Mouse (Mus musculus) CH12.LX (cell line): ENCODE data around the gene Gm2a. TPM values are rescaled to one million over a fixed set of nuclear protein-coding genes. Genes with fewer than 3 reads are reported as not detected.

Source experiments
- DNase-seq: peaks from one replicate; pipeline ENCODE4 v3.0.0-alpha.2; 2013; ENCODE audit errors: extremely low read depth
- H3K27ac ChIP-seq: 2 replicates; pipeline ENCODE4 v1.5.1; 2012; ENCODE audit warnings: low read depth, mild to moderate bottlenecking, control low read depth, moderate library complexity; ENCODE audit not compliant: insufficient read depth
- H3K27me3 ChIP-seq: replicated peaks from 2 replicates; pipeline ENCODE3; 2012; ENCODE audit warnings: inconsistent platforms
- H3K36me3 ChIP-seq, 2 experiments: replicated peaks in 1 of 2; 2 replicates each; pipeline versions ENCODE3 to v1.6.1; 2012; ENCODE audit warnings: inconsistent platforms in 1 of 2, low read length in 1 of 2, mild to moderate bottlenecking in 1 of 2, mixed read lengths in 1 of 2, moderate library complexity in 1 of 2; ENCODE audit not compliant: control insufficient read depth in 1 of 2, insufficient read depth in 1 of 2
- H3K4me1 ChIP-seq, 2 experiments: 2 replicates each; pipeline ENCODE4 v1.6.1; 2012; ENCODE audit warnings: inconsistent platforms in 1 of 2, moderate library complexity in 1 of 2; ENCODE audit not compliant: insufficient read depth in 2 of 2, control insufficient read depth in 1 of 2
- H3K4me2 ChIP-seq: 2 replicates; pipeline ENCODE4 v1.6.1; 2012; ENCODE audit warnings: low read depth, mild to moderate bottlenecking, control low read depth; ENCODE audit not compliant: poor library complexity, insufficient read depth, severe bottlenecking
- H3K4me3 ChIP-seq, 3 experiments: fragments of 150-350 bp in 1 of 3; sonication (generic) in 1 of 3; replicated peaks in 1 of 3; 2 replicates each; pipeline versions ENCODE3 to v1.5.1; 2011 to 2012; ENCODE audit warnings: low read depth in 2 of 3, low read length in 2 of 3, mild to moderate bottlenecking in 2 of 3, moderate library complexity in 2 of 3, control low read depth in 1 of 3, improper control_type of control experiment in 1 of 3, inconsistent platforms in 1 of 3, mixed read lengths in 1 of 3; ENCODE audit not compliant: poor library complexity in 1 of 3
- H3K79me2 ChIP-seq: replicated peaks from 2 replicates; pipeline ENCODE4 v1.6.1; 2012; ENCODE audit warnings: mild to moderate bottlenecking, moderate library complexity; ENCODE audit not compliant: control insufficient read depth, poor library complexity, insufficient read depth, severe bottlenecking; ENCODE audit errors: extremely low read depth
- H3K9ac ChIP-seq: 2 replicates; pipeline ENCODE4 v1.6.1; 2012; ENCODE audit warnings: low read depth, mild to moderate bottlenecking, control low read depth, moderate library complexity; ENCODE audit not compliant: insufficient read depth
- H3K9me3 ChIP-seq: replicated peaks from 2 replicates; pipeline ENCODE3; 2012; ENCODE audit warnings: low read length, inconsistent platforms, mixed read lengths
- BHLHE40 ChIP-seq: IDR thresholded peaks from 2 replicates; pipeline ENCODE4 v1.6.1; 2011; ENCODE audit warnings: mild to moderate bottlenecking, low read depth, low read length, improper control_type of control experiment
- CHD1 ChIP-seq: IDR thresholded peaks from 2 replicates; pipeline ENCODE4 v1.6.1; 2012; ENCODE audit warnings: low read depth, low read length, improper control_type of control experiment, inconsistent platforms
- E2F4 ChIP-seq: IDR thresholded peaks from 2 replicates; pipeline ENCODE4 v1.6.1; 2011; ENCODE audit warnings: low read depth, low read length, improper control_type of control experiment; ENCODE audit not compliant: insufficient replicate concordance
- ELF1 ChIP-seq: IDR thresholded peaks from 2 replicates; pipeline ENCODE4 v1.6.1; 2014; ENCODE audit warnings: low read depth, mild to moderate bottlenecking, inconsistent platforms, low read length, improper control_type of control experiment
- EP300 ChIP-seq: IDR thresholded peaks from 2 replicates; pipeline ENCODE4 v1.6.1; 2011; ENCODE audit warnings: low read length, improper control_type of control experiment
- ETS1 ChIP-seq: conservative IDR thresholded peaks from 2 replicates; pipeline ENCODE4 v1.6.1; 2012; ENCODE audit warnings: low read depth, mild to moderate bottlenecking, inconsistent platforms, low read length, improper control_type of control experiment, moderate library complexity
- GABPA ChIP-seq: IDR thresholded peaks from 2 replicates; pipeline ENCODE4 v1.6.1; 2012; ENCODE audit warnings: low read depth, low read length, improper control_type of control experiment, inconsistent platforms; ENCODE audit not compliant: insufficient replicate concordance
- HCFC1 ChIP-seq: IDR thresholded peaks from 2 replicates; pipeline ENCODE4 v1.6.1; 2012; ENCODE audit warnings: low read depth, mild to moderate bottlenecking, inconsistent platforms, low read length, improper control_type of control experiment
- JUN ChIP-seq: IDR thresholded peaks from 2 replicates; pipeline ENCODE4 v1.6.1; 2011; ENCODE audit warnings: low read depth, mild to moderate bottlenecking, low read length, improper control_type of control experiment, moderate library complexity; ENCODE audit not compliant: insufficient read depth
- KAT2A ChIP-seq: IDR thresholded peaks from 2 replicates; pipeline ENCODE4 v1.6.1; 2012; ENCODE audit warnings: low read length, improper control_type of control experiment, inconsistent platforms; ENCODE audit not compliant: insufficient replicate concordance
- MAX ChIP-seq: IDR thresholded peaks from 2 replicates; pipeline ENCODE4 v1.6.1; 2011; ENCODE audit warnings: low read length, improper control_type of control experiment
- MAZ ChIP-seq: IDR thresholded peaks from 2 replicates; pipeline ENCODE4 v1.6.1; 2012; ENCODE audit warnings: low read depth, mild to moderate bottlenecking, inconsistent platforms, low read length, improper control_type of control experiment, moderate library complexity
- MYC ChIP-seq: IDR thresholded peaks from 2 replicates; pipeline ENCODE4 v1.6.1; 2011; ENCODE audit warnings: low read depth, mild to moderate bottlenecking, improper control_type of control experiment, low read length
- NELFE ChIP-seq: IDR thresholded peaks from 2 replicates; pipeline ENCODE4 v1.6.1; 2011; ENCODE audit warnings: low read depth, low read length, improper control_type of control experiment
- NRF1 ChIP-seq: IDR thresholded peaks from 2 replicates; pipeline ENCODE4 v1.6.1; 2014; ENCODE audit warnings: low read depth, mild to moderate bottlenecking, inconsistent platforms, low read length, improper control_type of control experiment, moderate library complexity
- PAX5 ChIP-seq: IDR thresholded peaks from 2 replicates; pipeline ENCODE4 v1.6.1; 2012; ENCODE audit warnings: low read length, inconsistent platforms, mixed read lengths
- POLR2A ChIP-seq: IDR thresholded peaks from 2 replicates; pipeline ENCODE4 v1.6.1; 2011; ENCODE audit warnings: low read depth, mild to moderate bottlenecking, improper control_type of control experiment, low read length
- POLR2AphosphoS2 ChIP-seq: IDR thresholded peaks from 2 replicates; pipeline ENCODE4 v1.6.1; 2011; ENCODE audit warnings: low read depth, low read length, improper control_type of control experiment
- RAD21 ChIP-seq: IDR thresholded peaks from 2 replicates; pipeline ENCODE4 v1.6.1; 2011; ENCODE audit warnings: low read depth, mild to moderate bottlenecking, low read length, improper control_type of control experiment, moderate library complexity
- RCOR1 ChIP-seq: conservative IDR thresholded peaks from 2 replicates; pipeline ENCODE4 v1.6.1; 2012; ENCODE audit warnings: low read depth, mild to moderate bottlenecking, inconsistent platforms, low read length, improper control_type of control experiment
- SIN3A ChIP-seq: IDR thresholded peaks from 2 replicates; pipeline ENCODE4 v1.6.1; 2012; ENCODE audit warnings: low read length, improper control_type of control experiment, inconsistent platforms
- SMC3 ChIP-seq: IDR thresholded peaks from 2 replicates; pipeline ENCODE4 v1.6.1; 2011; ENCODE audit warnings: low read depth, low read length, improper control_type of control experiment
- TBP ChIP-seq: conservative IDR thresholded peaks from 2 replicates; pipeline ENCODE4 v1.6.1; 2011; ENCODE audit warnings: low read depth, low read length, improper control_type of control experiment
- TCF12 ChIP-seq: IDR thresholded peaks from 2 replicates; pipeline ENCODE4 v1.6.1; 2014; ENCODE audit warnings: low read depth, mild to moderate bottlenecking, inconsistent platforms, low read length, improper control_type of control experiment
- UBTF ChIP-seq: IDR thresholded peaks from 2 replicates; pipeline ENCODE4 v1.6.1; 2012; ENCODE audit warnings: low read depth, mild to moderate bottlenecking, inconsistent platforms, low read length, improper control_type of control experiment, moderate library complexity
- USF1 ChIP-seq: IDR thresholded peaks from 2 replicates; pipeline ENCODE4 v1.6.1; 2014; ENCODE audit warnings: low read depth, mild to moderate bottlenecking, inconsistent platforms, low read length, improper control_type of control experiment
- USF2 ChIP-seq: conservative IDR thresholded peaks from 2 replicates; pipeline ENCODE4 v1.6.1; 2011; ENCODE audit warnings: low read depth, low read length, improper control_type of control experiment
- ZC3H11A ChIP-seq: IDR thresholded peaks from 2 replicates; pipeline ENCODE4 v1.6.1; 2012; ENCODE audit warnings: low read depth, mild to moderate bottlenecking, inconsistent platforms, low read length, improper control_type of control experiment
- ZMIZ1 ChIP-seq: IDR thresholded peaks from 2 replicates; pipeline ENCODE4 v1.6.1; 2012; ENCODE audit warnings: low read depth, mild to moderate bottlenecking, inconsistent platforms, low read length, improper control_type of control experiment
- ZNF384 ChIP-seq: IDR thresholded peaks from 2 replicates; pipeline ENCODE4 v1.6.1; 2012; ENCODE audit warnings: low read depth, low read length, improper control_type of control experiment, inconsistent platforms
- dilution Hi-C: fragments of 300-500 bp; cut with MboI; formaldehyde crosslinking; loops from 2 replicates; pipeline ENCODE4 v1.14.3; 2020; ENCODE audit warnings: low sequenced_read_pairs; ENCODE audit not compliant: extremely low pct_unique_long_range_greater_than_20kb, extremely low pct_ligation_motif_present
- in situ Hi-C: fragments of 300-500 bp; cut with MboI; formaldehyde crosslinking; loops from 3 replicates; pipeline ENCODE4 v1.14.3; 2019; ENCODE audit warnings: low sequenced_read_pairs, low pct_ligation_motif_present, low pct_unique_long_range_greater_than_20kb, mixed read lengths
- polyA plus RNA-seq: library from polyadenylated mRNA; unstranded; fragments of >175 nt; gene quantifications from 2 replicates; pipeline ENCODE4 v1.2.1, GENCODE M21; 2012; ENCODE audit warnings: low read depth; ENCODE audit not compliant: insufficient read length
- total RNA-seq, 2 experiments: library from RNA; depleted of rRNA; stranded (reverse); fragments of 300-350 nt in 1 of 2; fragments of >200 nt in 1 of 2; gene quantifications; 2 replicates each; pipeline ENCODE4 v1.2.3; 2012 to 2014

Gene Gm2a
- total and polyA plus RNA-seq, 3 experiments = 10.0 to 26.5 (median 25.6) TPM

DNA sequence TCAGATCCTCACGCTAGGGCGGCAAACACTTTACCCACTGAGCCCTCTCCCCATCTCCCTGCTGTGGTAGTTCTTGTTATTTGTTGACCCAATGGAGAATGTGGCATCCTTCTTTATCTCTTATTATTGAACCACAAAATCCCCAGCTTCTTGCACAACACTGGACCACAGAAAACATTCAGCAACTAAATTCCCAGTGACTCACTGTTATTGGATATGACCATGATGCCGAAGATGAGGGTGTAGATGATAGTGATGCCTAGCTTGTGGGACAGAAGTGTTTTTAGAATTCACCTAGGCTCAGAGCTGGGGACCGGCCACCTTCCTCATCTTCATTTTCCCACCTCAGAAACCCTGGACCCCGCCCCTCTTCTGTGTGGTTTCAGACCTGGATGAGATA is 37.0 kb downstream of the Gm2a start:
- Histone ChIP-seq H3K9ac (no peak overlapping the region), H3K27ac (no peak overlapping the region), H3K9me3 (no peaks in the 10 kb centered on the region), H3K4me2 (no peak overlapping the region), H3K36me3 (peaks cover 0 to 2% of the 10 kb centered on the region in 2 experiments), H3K4me1 (peaks cover 24 to 71% of the 10 kb centered on the region in 2 experiments), H3K79me2 (no peaks in the 10 kb centered on the region), H3K27me3 (no peaks in the 10 kb centered on the region), H3K4me3 (no peak overlapping the region)
- DNase-seq = no peak
- TF ChIP-seq ELF1 (0 out of 2 replicates have a peak, but pooled peaks have one; percentile 11), E2F4 (no peak), PAX5 (no peak), NRF1 (no peak), CHD1 (no peak), POLR2A (no peak), MAX (no peak)
- dilution Hi-C loops (no loop called here), in situ Hi-C loops (no loop called here)

DNA sequence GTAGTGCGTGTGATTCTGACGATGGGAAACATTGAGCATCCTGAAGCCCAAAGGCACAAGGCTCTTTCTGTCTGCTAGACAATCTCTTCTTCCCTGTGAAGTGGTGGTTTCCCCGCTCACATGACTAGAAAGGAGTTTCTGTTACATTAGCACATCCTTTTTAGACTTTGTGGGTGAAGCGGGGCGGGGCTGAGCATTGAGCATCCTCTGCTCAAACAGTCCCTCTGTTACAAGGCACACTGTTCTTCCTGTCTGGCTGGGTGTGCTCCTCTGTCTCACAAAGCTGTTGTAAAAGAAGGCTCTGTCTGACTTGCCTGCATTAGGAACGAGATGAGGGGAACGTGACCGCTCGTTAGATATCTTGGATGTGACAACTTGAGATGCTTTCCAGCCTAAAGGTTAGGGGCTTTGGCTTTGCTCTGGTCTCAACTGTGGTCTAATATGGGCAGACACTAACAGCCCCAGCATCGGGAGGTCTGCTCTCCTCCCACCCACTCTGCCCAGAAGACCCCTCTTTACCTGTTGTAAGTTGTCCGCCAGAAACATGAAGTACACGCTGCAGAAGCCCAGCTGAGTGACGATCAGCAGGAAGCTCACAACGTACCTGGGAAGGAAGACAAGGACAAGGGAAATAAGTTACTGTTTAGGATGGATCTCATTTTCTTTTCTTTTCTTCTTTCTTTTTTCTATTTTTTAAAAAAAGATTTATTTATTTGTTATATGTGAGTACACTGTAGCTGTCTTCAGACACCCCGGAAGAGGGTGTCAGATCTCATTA is 39.0 kb downstream of the Gm2a start:
- dilution Hi-C loops (no loop called here), in situ Hi-C loops (no loop called here)
- no peaks in the 10 kb centered on the region for H3K27me3 ChIP-seq
- peak; percentile 87 for TF ChIP-seq NELFE
- peak; percentile 76 for TF ChIP-seq TCF12
- TF ChIP-seq E2F4 = 0 out of 2 replicates have a peak, but pooled peaks have one; percentile 4
- TF ChIP-seq TBP = 0 out of 2 replicates have a peak, but pooled peaks have one; percentile 88
- peak; percentile 73 for TF ChIP-seq USF1
- TF ChIP-seq UBTF = no peak
- peak; percentile 61; the same call in 1 of the 2 replicates for TF ChIP-seq MYC
- TF ChIP-seq BHLHE40 = peak; percentile 98
- TF ChIP-seq RCOR1 = peak; percentile 49; the same call in 1 of the 2 replicates
- TF ChIP-seq EP300 = peak; percentile 59; the same call in 1 of the 2 replicates
- TF ChIP-seq RAD21 = no peak
- TF ChIP-seq POLR2AphosphoS2 = peak; percentile 63; the same call in 1 of the 2 replicates
- TF ChIP-seq NRF1 = no peak
- TF ChIP-seq USF2 = peak; percentile 55
- TF ChIP-seq ZMIZ1 = peak; percentile 79
- no peak for TF ChIP-seq ZC3H11A
- peak; percentile 39; the same call in 1 of the 2 replicates for TF ChIP-seq HCFC1
- TF ChIP-seq SMC3 = no peak
- no peak for TF ChIP-seq JUN
- no peak for TF ChIP-seq GABPA
- peak; percentile 93 for TF ChIP-seq MAZ
- TF ChIP-seq SIN3A = peak; percentile 83
- TF ChIP-seq KAT2A = 0 out of 2 replicates have a peak, but pooled peaks have one; percentile 23
- peak; percentile 54; the same call in 1 of the 2 replicates for TF ChIP-seq MAX
- TF ChIP-seq ETS1 = peak; percentile 88
- 0 out of 2 replicates have a peak, but pooled peaks have one; percentile 8 for TF ChIP-seq ZNF384

More for the DNA sequence above, 39.0 kb downstream of the Gm2a start:
- peaks cover 0 to 2% of the 10 kb centered on the region in 2 experiments for H3K36me3 ChIP-seq
- no peaks in the 10 kb centered on the region for H3K79me2 ChIP-seq
- H3K9ac ChIP-seq = peak overlapping the region; percentile 17; the same call in 1 of the 2 replicates
- H3K27ac ChIP-seq = peak overlapping the region; percentile 73
- peaks cover 15 to 64% of the 10 kb centered on the region in 2 experiments for H3K4me1 ChIP-seq
- DNase-seq = peak; percentile 97
- no peaks in the 10 kb centered on the region for H3K9me3 ChIP-seq
- peak overlapping the region; percentile 52 for H3K4me2 ChIP-seq
- H3K4me3 ChIP-seq = peak overlapping the region; percentile 21 to 54 (median 44)
